Mouse (Mus musculus) megakaryocyte progenitor cell, adult 5-6 weeks (primary cell): ENCODE results near the gene Med11. TPM values are rescaled to one million over a fixed set of nuclear protein-coding genes. Genes with fewer than 3 reads are reported as not detected.

Experiments
- ATAC-seq: replicated peaks from 2 replicates; pipeline ENCODE4 v1.8.0; 2016; ENCODE audit warnings: mild to moderate bottlenecking, moderate TSS enrichment, inconsistent platforms; ENCODE audit not compliant: poor library complexity
- total RNA-seq, 2 experiments: library from RNA; stranded (forward) in 1 of 2; stranded (reverse) in 1 of 2; fragments of 157-497, 149-512 nt in 1 of 2; fragments of 200-1000 nt in 1 of 2; gene quantifications; 2 replicates each; pipeline versions ENCODE4 v1.2.3 to v1.2.4; 2015 to 2017

Gene Med11
- total RNA-seq (2015) (36.7 and 37.1 TPM in 2 replicates), total RNA-seq (2017) (37.0 and 40.2 TPM in 2 replicates)

DNA sequence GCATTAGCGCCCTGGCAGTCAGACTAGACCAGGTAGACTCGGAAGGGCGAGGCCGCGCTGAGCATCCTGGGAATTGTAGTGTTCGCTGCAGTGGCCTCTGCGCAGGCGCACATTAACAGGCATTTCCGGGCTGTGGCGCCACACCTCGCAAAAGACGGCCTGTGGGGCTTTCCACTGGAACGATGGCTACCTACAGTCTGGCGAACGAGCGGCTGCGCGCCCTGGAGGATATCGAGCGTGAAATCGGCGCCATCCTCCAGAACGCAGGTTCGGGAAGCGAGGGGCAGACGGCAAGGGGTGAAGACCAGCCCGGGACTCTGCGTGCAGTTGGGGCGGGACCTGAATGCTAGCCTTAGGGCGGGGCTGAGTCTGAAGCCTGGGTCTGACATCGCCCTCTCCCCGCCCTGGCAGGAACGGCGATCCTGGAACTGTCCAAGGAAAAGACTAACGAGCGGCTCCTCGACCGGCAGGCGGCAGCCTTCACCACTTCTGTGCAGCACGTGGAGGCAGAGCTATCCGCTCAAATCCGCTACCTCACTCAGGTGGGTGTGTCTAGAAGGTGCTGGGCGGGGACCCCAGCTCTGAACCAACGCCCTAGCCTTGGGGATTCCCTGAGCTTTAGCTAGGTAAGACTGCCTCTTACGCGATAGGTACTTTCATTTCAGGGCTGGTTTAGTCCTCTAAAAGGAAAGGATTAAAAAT is at the start of gene Med11:
Med11 (plus strand) TSS at position 123 of the 702 bp plus-strand sequence.
- peak; percentile 93 for ATAC-seq

- ATAC-seq, result no peak
Observed at GRCm38 (mm10) chr11:70403598-70403997, 48.1 kb upstream of the Med11 start.

GRCm38 (mm10) chr11:70409594-70410296 is 42.0 kb upstream of the Med11 start, which contains the start of gene Pelp1:
Pelp1 (minus strand) TSS chr11:70410031.
- peak; percentile 97 for ATAC-seq

- peak; percentile 12 for ATAC-seq
Observed at GRCm38 (mm10) chr11:70410297-70410643, 41.4 kb upstream of the Med11 start.

DNA sequence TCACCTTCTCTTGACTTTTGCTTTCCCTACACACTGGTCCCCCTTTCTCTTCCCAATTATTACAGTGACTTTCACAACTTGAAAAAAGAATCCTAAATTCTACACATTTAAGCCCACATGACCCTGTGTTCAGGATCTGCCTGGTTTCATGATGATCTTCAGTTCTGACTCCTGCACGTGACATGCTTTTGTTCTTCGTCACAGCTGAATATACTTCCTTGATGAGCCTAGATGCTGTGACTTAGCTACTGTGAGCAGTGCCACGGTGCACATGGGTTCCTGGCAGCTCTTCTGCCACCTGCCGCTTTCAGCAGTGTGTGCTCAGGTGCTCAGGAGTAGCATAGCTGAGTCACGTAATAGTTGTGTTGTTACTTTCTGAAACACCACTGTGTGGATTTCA is 39.1 kb upstream of the Med11 start:
- ATAC-seq, result no peak

- ATAC-seq, result peak; percentile 42
Observed at GRCm38 (mm10) chr11:70413961-70414360, 37.8 kb upstream of the Med11 start.

DNA sequence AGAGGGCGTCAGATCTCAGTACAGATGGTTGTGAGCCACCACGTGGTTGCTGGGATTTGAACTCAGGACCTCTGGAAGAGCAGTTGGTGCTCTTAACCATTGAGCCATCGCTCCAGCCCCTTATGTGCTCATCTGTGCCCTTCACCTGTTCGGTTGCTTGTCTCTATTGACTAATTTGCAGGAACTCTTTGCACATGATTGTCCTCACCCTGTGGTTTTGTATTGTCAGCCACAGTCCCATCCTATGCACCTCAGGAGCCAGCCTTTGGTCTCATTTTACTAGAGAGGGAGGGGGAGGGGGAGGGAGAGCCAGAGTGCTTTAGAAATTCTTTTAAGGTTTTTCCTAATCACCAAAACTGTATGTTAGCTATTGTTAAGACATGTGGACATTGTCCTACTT is 33.5 kb upstream of the Med11 start:
- ATAC-seq, result peak; percentile 46; the same call in 1 of the 2 replicates

DNA sequence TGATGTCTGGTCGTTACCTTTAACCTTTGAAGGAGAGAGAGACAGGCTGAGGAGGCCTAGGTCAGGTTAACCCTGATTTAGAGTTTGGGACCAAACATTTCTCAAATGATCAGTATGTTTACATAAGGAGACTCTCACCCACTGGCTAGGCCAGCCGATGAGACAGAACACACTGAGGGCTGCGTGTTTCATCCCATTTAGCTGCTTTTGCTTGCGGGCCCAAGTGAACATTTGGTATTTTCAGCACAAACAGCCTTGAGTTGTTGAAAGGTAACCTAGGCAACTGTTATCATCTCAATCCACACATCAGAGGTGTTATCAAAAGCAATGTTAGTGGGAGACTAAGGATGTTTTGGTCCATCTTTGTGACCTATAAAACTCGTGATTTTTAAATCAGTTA is 32.2 kb upstream of the Med11 start:
- ATAC-seq, result no peak

DNA sequence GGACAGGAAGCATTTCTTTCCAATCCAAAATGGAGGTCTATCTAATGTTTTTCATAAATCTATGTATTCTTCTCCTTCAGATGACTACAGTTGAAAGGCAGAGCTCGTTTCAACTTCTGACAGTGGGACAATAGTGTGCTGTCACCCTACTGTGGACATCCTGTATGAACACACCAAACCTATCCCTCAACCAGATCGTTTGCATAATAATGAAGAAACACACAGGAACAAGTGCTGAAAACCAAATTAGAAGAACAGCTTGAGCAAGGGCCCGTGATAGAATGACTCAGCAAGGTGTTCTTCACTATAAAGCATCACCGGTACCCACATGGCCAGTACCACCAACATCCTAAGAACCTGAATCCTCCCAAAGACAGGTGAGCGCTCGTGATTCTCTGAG is 25.1 kb upstream of the Med11 start:
- peak; percentile 44 for ATAC-seq

DNA sequence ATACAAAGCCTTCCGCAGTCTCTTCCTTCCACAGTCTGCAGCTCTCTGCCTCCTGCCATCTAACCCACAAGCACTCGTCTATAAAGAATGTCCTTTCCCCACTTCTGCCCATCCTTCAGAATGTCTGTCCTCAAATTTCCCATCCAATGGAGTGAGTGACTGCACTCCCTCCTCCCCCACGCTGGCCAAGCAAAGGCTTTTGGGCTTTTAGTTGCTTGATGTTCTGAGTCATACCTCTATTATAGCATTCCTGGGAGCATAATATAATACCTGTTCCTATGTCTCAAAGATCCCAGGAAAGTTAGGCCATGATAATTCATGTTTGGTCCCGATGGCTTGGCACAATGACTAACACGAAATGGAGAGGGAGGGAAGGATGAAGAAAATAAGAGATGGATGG is 20.1 kb upstream of the Med11 start:
- no peak for ATAC-seq

- ATAC-seq, result peak; percentile 80
Observed at GRCm38 (mm10) chr11:70432048-70432894, 19.4 kb upstream of the Med11 start, which contains the start of gene Arrb2. Arrb2 (plus strand) TSS chr11:70432635.

- ATAC-seq, result peak; percentile 24
Observed at GRCm38 (mm10) chr11:70432895-70433568, 18.7 kb upstream of the Med11 start.

DNA sequence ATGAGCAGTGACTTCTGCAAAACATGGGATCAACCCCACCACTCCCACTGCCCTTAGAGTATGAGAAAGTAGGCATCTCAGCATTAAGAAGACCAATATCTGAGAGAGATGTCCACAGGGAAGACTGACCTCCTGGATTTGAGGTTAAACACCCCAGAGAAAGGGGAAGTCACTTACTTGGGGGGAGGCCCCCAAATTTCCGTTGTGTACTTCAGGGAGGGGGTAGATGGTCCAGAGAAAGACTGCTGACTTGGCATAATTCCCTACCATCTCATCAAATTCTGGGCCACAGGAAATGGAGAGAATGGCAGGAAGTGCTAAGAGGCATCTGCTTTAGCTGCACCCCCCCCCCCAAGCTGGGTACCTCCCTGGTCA is 18.2 kb upstream of the Med11 start:
- peak; percentile 2; the same call in 1 of the 2 replicates for ATAC-seq

DNA sequence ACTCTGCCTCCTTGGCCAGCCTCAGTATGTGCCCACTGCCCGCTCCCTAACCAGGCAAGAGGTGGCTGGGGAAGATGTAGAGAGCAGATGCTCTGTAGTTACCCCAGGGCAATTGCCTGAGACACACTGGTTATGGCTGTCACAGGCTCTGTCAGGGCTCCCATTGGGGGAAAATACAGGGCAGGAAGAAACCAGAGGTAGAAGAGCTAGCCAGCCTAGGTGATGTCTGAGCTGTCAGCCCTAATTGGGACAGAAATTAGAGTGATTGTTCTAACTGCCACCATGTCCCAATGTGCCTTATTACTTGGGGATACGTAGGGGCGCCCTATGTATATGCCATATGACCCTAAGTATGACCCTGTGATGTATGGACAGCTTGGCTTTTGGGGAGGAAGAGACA is 17.8 kb upstream of the Med11 start:
- no peak for ATAC-seq

- no peak for ATAC-seq
Observed at GRCm38 (mm10) chr11:70435476-70435875, 16.2 kb upstream of the Med11 start.

GRCm38 (mm10) chr11:70437426-70437825 is 14.3 kb upstream of the Med11 start:
- ATAC-seq, result no peak

GRCm38 (mm10) chr11:70438728-70439374 is 12.9 kb upstream of the Med11 start:
- no peak for ATAC-seq

DNA sequence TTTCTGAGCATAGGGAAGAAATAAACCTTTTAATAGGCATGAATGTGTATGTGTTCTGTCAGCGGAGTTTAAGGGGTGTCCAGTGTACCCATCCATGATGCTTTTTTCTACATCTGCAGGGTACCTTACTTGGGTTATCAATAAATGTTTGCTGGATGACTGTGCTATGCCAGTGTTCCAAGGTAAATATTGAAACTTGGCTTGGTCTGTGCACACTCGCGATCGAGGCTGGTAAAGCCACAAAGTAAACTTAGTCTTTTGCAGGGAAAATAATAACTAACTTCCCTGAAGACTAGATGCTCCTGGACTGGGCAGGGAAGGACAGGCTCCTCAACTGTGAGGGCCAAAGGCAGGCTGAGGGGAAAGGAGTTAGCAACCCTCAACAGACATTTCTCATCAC is 11.1 kb upstream of the Med11 start:
- ATAC-seq, result no peak

DNA sequence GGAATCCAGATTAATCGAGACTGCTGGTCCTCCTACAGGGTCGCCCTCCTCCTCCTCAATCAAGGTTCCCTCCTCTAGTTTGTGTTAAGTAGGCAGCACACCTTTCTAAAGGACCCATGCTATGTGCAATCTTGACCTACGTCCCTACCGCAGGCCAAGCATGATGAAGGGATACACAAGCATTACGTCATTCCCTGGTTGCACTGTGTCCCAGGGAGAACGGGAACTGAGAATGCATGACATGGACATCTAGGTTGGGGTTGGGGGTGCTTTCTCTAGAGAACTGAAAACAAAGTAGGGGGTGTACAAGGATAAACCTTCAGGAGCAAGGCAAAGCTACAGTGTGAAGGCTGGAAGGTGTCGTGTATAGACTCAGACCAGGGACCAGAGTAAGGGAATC is 9.8 kb upstream of the Med11 start:
- peak; percentile 34; the same call in 1 of the 2 replicates for ATAC-seq

DNA sequence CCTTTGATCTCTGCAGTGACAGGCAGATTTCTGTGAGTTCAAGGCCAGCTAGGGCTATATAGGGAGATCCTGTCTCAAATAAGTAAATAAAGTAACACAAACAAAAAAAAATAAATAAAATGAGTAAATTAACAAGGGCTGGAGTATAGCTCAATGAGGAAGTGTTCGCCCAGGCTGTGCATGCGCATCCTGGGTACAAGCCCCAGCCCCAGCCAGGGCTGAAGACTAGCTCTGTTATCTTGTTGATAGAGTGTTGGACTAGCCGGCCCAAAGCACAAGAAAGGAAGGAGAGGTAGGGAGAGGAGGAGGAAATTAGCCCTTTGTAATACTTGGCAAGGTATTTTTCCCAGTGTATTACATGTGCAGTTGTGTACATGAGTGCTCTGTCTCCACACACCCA is 7.8 kb upstream of the Med11 start:
- no peak for ATAC-seq
